Mouse (Mus musculus): ENCODE measurements around the gene Il1rap. TPM values are rescaled to one million over a fixed set of nuclear protein-coding genes. Genes with fewer than 3 reads are reported as not detected.

Gene Il1rap
- polyA plus RNA-seq, 1 experiment from 2014 or later = 14.3 TPM

DNA sequence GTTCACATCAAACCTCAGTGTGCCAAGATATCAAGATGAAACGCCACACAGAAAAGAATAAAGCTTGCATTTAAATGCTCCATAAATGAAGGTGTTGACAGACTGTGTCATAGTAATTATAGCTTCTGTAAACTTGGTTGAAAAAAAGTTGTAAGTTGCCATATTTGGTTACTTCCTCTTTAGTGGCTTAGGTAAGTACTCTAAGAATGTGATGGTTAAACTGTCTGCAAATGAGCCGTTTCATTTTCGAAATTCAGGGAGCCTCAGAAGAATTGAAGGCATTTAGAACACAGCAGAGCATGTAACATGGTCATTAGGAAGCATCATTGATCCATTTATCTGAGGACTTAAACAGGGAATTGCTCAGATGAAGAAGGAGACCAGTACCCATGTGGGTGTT, 146.6 kb downstream of the Il1rap start:
- H3K27me3 ChIP-seq = no peaks in the 10 kb centered on the region
- peak; percentile 87 for ATAC-seq
- no peak for TF ChIP-seq CTCF (IDR thresholded peaks at IDR 0.05)
- in situ Hi-C loops (cut with MboI; ENCODE audit: low pct_unique_long_range_greater_than_20kb) = no loop called here
- ChIA-PET CTCF (no interaction called here), POLR2A (no interaction called here)
- DNase-seq (ENCODE audit: low read depth, low spot score) = peak; percentile 1

DNA sequence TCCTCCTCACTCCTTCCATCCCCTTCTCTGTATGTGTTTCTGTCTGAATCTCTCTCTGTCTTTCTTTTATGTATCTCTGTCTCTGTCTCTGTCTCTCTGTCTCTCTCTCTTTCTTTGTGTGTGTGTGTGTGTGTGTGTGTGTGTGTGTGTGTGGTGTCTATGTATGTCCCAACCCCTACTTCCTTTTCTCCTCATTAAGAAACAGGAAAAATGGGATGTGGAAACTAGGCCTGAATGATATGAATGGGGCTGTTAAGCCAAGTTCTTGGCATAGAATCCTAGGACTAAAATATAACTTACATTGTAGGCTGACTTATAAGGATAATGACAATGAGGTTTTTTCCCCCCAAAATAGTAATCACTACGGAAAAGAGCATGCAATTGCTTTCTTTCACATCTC, 149.4 kb downstream of the Il1rap start:
- POLR2A ChIA-PET = no interaction called here
- no peaks in the 10 kb centered on the region for H3K27me3 ChIP-seq
- ATAC-seq (no peak), DNase-seq (ENCODE audit: low read depth, low spot score) (no peak)
- no peak for TF ChIP-seq CTCF (IDR thresholded peaks at IDR 0.05)
- CTCF ChIA-PET = no interaction called here
- in situ Hi-C loops (cut with MboI; ENCODE audit: low pct_unique_long_range_greater_than_20kb) = no loop called here

DNA sequence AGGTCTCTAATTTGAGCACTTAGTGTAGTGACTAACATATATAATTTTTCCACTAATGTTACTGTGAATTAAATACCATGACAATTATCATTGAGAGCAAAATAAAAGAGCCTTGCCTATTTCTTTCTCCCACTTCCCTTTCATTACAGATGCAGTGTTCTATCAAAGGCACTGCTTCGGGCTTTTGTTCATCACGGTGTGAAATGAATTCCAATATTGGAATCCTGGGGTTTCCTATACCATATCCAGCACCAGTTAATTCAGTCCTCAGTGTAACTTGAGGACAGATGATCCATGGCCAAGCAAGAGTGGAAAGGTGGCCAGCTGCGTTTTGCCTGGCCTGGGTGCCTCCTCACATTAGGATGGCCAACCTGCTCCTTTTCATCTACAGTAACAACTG, 151.1 kb downstream of the Il1rap start:
- ChIA-PET POLR2A (no interaction called here), CTCF (interaction anchor here (1.0 kb wide), 1 partner anchor 8 kb away, joined by 3 read pairs; no protein-coding TSS in a partner anchor)
- peaks cover 4% of the 10 kb centered on the region for H3K27me3 ChIP-seq
- in situ Hi-C loops (cut with MboI; ENCODE audit: low pct_unique_long_range_greater_than_20kb) = no loop called here
- TF ChIP-seq CTCF (IDR thresholded peaks at IDR 0.05) = no peak
- DNase-seq (ENCODE audit: low read depth, low spot score) (no peak), ATAC-seq (no peak)

DNA sequence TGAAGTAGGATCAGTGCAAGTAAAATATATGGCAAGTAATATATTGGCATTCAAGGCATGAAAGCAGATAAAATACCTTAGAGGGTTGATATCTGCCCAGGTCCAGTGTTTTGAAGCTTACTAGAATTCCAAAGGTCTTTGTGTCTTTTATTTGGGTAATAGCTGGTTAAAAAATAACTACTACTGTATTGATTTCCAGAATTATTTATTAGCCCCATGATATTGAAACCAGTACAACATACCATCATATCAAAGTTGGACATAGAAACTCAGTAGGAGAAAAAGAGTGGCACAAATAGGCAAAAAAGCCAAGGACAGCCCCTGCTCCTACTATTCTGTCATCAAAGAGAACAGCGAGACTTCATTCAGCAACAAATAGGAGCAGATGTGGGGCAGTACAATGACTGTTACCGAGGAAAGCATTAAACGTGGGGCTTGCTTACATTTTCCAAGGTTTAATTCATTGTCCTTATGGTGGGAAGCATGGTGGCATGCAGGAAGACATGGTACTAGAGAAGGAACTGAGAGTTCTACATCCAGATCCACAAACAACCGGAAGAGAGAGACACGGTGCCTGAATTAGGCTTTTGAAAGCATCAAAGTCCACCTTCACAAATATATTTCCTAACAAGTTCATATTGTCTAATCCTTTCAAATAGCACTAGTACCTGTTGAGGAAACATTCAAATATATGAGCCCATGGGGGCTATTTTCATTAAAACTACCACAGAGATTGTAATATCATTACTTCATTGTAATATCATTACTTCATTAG, 174.1 kb downstream of the Il1rap start:
- TF ChIP-seq CTCF (IDR thresholded peaks at IDR 0.05) = no peak
- ChIA-PET CTCF (no interaction called here), POLR2A (no interaction called here)
- ATAC-seq = no peak
- peaks cover 5% of the 10 kb centered on the region for H3K27me3 ChIP-seq
- in situ Hi-C loops (cut with MboI; ENCODE audit: low pct_unique_long_range_greater_than_20kb) = no loop called here
- no peak for DNase-seq (ENCODE audit: low read depth, low spot score)

GRCm38 (mm10) chr16:26775976-26776375, 194.5 kb downstream of the Il1rap start:
- POLR2A ChIA-PET = no interaction called here
- CTCF ChIA-PET = interaction anchor here (0.6 to 1.4 kb wide), 6 partner anchors 16 to 539 kb away, joined by 3 to 4 read pairs (median 3); no protein-coding TSS in a partner anchor
- no peak for TF ChIP-seq CTCF (IDR thresholded peaks at IDR 0.05)
- in situ Hi-C loops (cut with MboI; ENCODE audit: low pct_unique_long_range_greater_than_20kb) = loop anchor here (10.0 to 25.0 kb wide), 3 partner anchors 251 to 811 kb away; partner anchors contain the start of gene Tmem207
- H3K27me3 ChIP-seq = peaks cover 11% of the 10 kb centered on the region
- ATAC-seq (no peak), DNase-seq (ENCODE audit: low read depth, low spot score) (no peak)

GRCm38 (mm10) chr16:26777132-26777531, 195.6 kb downstream of the Il1rap start:
- POLR2A ChIA-PET = no interaction called here
- TF ChIP-seq CTCF (IDR thresholded peaks at IDR 0.05) = peak; percentile 47
- in situ Hi-C loops (cut with MboI; ENCODE audit: low pct_unique_long_range_greater_than_20kb) = loop anchor here (10.0 to 25.0 kb wide), 3 partner anchors 252 to 812 kb away; partner anchors contain the start of gene Tmem207
- no peak for DNase-seq (ENCODE audit: low read depth, low spot score)
- CTCF ChIA-PET = interaction anchor here (0.8 to 1.3 kb wide), 6 partner anchors 11 to 544 kb away, joined by 3 to 4 read pairs (median 3); no protein-coding TSS in a partner anchor
- no peak for ATAC-seq
- H3K27me3 ChIP-seq = peaks cover 15% of the 10 kb centered on the region

Other genes starting within 250 kb of the Il1rap start
- gene Cldn1, start 209.9 kb upstream of the Il1rap start, polyA plus RNA-seq (2021) = 8.3 TPM
- gene Cldn16, start 118.6 kb upstream of the Il1rap start, polyA plus RNA-seq (2021) = not detected
- gene Tmem207, start 54.9 kb upstream of the Il1rap start, polyA plus RNA-seq (2021) = not detected